Mouse (Mus musculus) ES-E14 (cell line): ENCODE measurements around the gene Gsap. TPM values are rescaled to one million over a fixed set of nuclear protein-coding genes. Genes with fewer than 3 reads are reported as not detected.

Source experiments
- DNase-seq: peaks from one replicate; pipeline ENCODE4 v3.0.0-alpha.2; 2013; ENCODE audit warnings: low read depth, low spot score
- H3K27ac ChIP-seq: 2 replicates; pipeline ENCODE4 v1.5.1; 2012; ENCODE audit warnings: low read depth, mild to moderate bottlenecking, low read length, moderate library complexity, mixed read lengths; ENCODE audit not compliant: poor library complexity, insufficient read depth, severe bottlenecking
- H3K36me3 ChIP-seq: 2 replicates; pipeline ENCODE4 v1.6.1; 2012; ENCODE audit warnings: mild to moderate bottlenecking, low read length, moderate library complexity, mixed read lengths; ENCODE audit not compliant: control insufficient read depth, poor library complexity, insufficient read depth, severe bottlenecking
- H3K4me1 ChIP-seq, 2 experiments: fragments of 150-350 bp in 1 of 2; sonication (generic) in 1 of 2; 2 replicates each; pipeline ENCODE4 v1.6.1; 2012; ENCODE audit warnings: low read length in 2 of 2, mild to moderate bottlenecking in 1 of 2, mixed read lengths in 1 of 2; ENCODE audit not compliant: control insufficient read depth in 2 of 2, insufficient read depth in 2 of 2, poor library complexity in 1 of 2
- H3K4me3 ChIP-seq, 2 experiments: fragments of 150-350 bp in 1 of 2; sonication (generic) in 1 of 2; 2 replicates each; pipeline ENCODE4 v1.5.1; 2012; ENCODE audit warnings: low read length in 2 of 2, low read depth in 1 of 2, mild to moderate bottlenecking in 1 of 2, mixed read lengths in 1 of 2; ENCODE audit not compliant: insufficient read depth in 1 of 2, poor library complexity in 1 of 2, severe bottlenecking in 1 of 2
- H3K9ac ChIP-seq: 2 replicates; pipeline ENCODE4 v1.6.1; 2012; ENCODE audit warnings: low read depth, mild to moderate bottlenecking, low read length, mixed read lengths; ENCODE audit not compliant: poor library complexity, insufficient read depth, severe bottlenecking
- H3K9me3 ChIP-seq: fragments of 150-350 bp; sonication (generic); 2 replicates; pipeline ENCODE4 v1.6.1; 2012; ENCODE audit warnings: low read depth, mild to moderate bottlenecking, low read length; ENCODE audit not compliant: control insufficient read depth, insufficient read depth
- CHD2 ChIP-seq: IDR thresholded peaks from 2 replicates; pipeline ENCODE4 v1.6.1; 2014; ENCODE audit warnings: mild to moderate bottlenecking, low read depth, low read length, inconsistent platforms
- HCFC1 ChIP-seq: IDR thresholded peaks from 2 replicates; pipeline ENCODE4 v1.6.1; 2012; ENCODE audit warnings: low read length, inconsistent platforms, borderline replicate concordance; ENCODE audit not compliant: insufficient read depth
- MAFK ChIP-seq: IDR thresholded peaks from 2 replicates; pipeline ENCODE4 v1.6.1; 2014; ENCODE audit warnings: mild to moderate bottlenecking, low read depth, low read length, inconsistent platforms; ENCODE audit not compliant: insufficient read depth
- ZC3H11A ChIP-seq: IDR thresholded peaks from 2 replicates; pipeline ENCODE4 v1.6.1; 2012; ENCODE audit warnings: low read depth, mild to moderate bottlenecking, inconsistent platforms, low read length, borderline replicate concordance
- ZNF384 ChIP-seq: IDR thresholded peaks from 2 replicates; pipeline ENCODE4 v1.6.1; 2012; ENCODE audit warnings: low read depth, low read length, inconsistent platforms
- in situ Hi-C, 2 experiments: fragments of 600-800 bp; cut with MboI; formaldehyde crosslinking; loops; one replicate each; pipeline ENCODE4 v1.15.1; 2025; ENCODE audit warnings: low sequenced_read_pairs in 2 of 2, inconsistent platforms in 1 of 2; ENCODE audit not compliant: unreplicated experiment in 2 of 2
- total RNA-seq: library from RNA; depleted of rRNA; stranded (reverse); fragments of 300-350 nt; gene quantifications from 2 replicates; pipeline ENCODE4 v1.2.3, GENCODE M21; 2012; rRNA removed

Gsap gene
- total RNA-seq, 1 experiment: 4.2 TPM

DNA sequence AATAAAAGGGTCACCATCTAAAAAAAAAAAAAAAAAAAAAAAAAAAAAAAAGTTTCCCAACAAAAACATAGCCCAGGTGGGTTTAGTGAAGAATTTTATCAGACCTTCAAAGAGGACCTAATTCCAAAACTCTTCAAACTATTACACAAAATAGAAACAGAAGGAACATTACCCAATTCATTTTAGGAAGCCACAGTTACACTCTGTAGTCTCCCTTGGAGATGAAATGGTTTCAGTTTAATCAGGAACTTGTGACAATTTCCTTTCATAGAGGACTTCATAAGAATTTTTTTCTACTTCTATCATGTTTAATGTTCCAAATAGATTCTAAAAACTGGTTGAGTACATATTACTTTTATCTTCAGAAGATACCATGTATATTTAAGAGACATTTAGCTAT, 165.6 kb downstream of the Gsap start:
- DNase-seq: no peak
- no peak overlapping the region for H3K9ac ChIP-seq
- no peaks in the 10 kb centered on the region for H3K36me3 ChIP-seq
- H3K4me3 ChIP-seq: no peak overlapping the region
- H3K9me3 ChIP-seq: no peaks in the 10 kb centered on the region
- TF ChIP-seq HCFC1 (no peak), ZC3H11A (no peak), CHD2 (no peak), ZNF384 (no peak), MAFK (no peak)
- in situ Hi-C loops: no loop called here
- H3K4me1 ChIP-seq: no peaks in the 10 kb centered on the region
- no peak overlapping the region for H3K27ac ChIP-seq

DNA sequence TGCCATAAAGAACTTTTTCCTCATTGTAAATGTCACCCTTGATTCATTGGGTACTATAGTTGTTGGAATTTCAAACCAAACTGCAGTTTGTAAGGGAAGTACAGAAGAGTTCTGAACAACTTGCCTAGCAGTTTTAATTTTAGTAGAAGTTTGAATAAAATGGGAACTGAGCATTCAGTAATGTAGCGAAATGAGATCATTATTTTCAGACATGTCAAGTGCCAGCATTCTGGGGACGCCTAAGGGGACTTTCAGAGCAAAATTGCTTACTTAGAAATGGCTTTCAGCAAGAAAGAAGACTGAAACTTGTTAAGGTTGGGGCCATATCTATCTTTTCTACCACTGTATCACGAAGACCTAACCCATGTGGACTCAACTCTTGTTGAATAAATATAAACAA, 172.6 kb downstream of the Gsap start:
- H3K27ac ChIP-seq: no peak overlapping the region
- no peaks in the 10 kb centered on the region for H3K36me3 ChIP-seq
- in situ Hi-C loops: no loop called here
- no peaks in the 10 kb centered on the region for H3K9me3 ChIP-seq
- TF ChIP-seq HCFC1 (no peak), MAFK (no peak), ZNF384 (no peak), ZC3H11A (no peak), CHD2 (no peak)
- H3K4me3 ChIP-seq: no peak overlapping the region
- no peak for DNase-seq
- H3K4me1 ChIP-seq: no peaks in the 10 kb centered on the region
- H3K9ac ChIP-seq: no peak overlapping the region

DNA sequence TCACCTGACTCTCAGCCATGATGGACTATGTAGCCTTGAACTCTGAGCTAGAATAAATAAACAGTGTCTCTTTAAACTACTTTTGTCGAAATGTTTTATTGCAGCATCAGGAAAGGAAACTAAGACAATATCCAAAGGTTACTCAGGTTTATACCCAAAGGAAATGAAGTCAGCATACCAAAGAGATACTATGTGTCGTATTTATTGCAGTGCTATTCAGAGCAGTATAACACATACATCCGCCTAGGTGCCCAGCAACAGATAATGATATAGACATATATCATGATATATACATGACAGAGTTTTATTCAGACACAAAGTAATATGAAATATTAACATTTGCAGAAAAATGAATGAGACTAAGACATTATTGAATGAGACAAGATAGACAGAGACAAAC, 177.3 kb downstream of the Gsap start:
- TF ChIP-seq CHD2 (no peak), ZC3H11A (no peak), MAFK (no peak), HCFC1 (no peak), ZNF384 (no peak)
- in situ Hi-C loops: no loop called here
- Histone ChIP-seq H3K4me1 (no peaks in the 10 kb centered on the region), H3K27ac (no peak overlapping the region), H3K9me3 (no peaks in the 10 kb centered on the region), H3K4me3 (no peak overlapping the region), H3K36me3 (no peaks in the 10 kb centered on the region), H3K9ac (no peak overlapping the region)
- DNase-seq: no peak

Other genes with a start within 250 kb of the Gsap start
- 8.6 and 10.3 TPM in 2 replicates for gene Rsbn1l, start 229.9 kb upstream of the Gsap start, total RNA-seq
- gene Ptpn12, start 130.3 kb upstream of the Gsap start, total RNA-seq: 20.2 and 21.3 TPM in 2 replicates
- gene Fgl2, start 186.4 kb downstream of the Gsap start, total RNA-seq: 0.71 and 0.85 TPM in 2 replicates
- gene Ccdc146, start 238.4 kb downstream of the Gsap start, total RNA-seq: 0.16 TPM in 1 of 2 replicates, not detected in the other
- 13.4 and 14.1 TPM in 2 replicates for gene Fam185a, start 238.7 kb downstream of the Gsap start, total RNA-seq